Mouse (Mus musculus): ENCODE measurements around the gene Olfr329-ps. TPM values are rescaled to one million over a fixed set of nuclear protein-coding genes. Genes with fewer than 3 reads are reported as not detected.

The Olfr329-ps gene
- polyA plus RNA-seq (2014; fragmentation: Illumina TruSeq; extraction: RNeasy Lipid Tissue Mini Kit (QIAGEN cat#74804); ENCODE audit: low read depth, low replicate concordance) = not detected

GRCm38 (mm10) chr11:58546322-58546721, at the start of gene Olfr329-ps:
Gene Olfr329-ps, minus strand, starts transcription at chr11:58546422.

GRCm38 (mm10) chr11:58594814-58595213, 48.6 kb upstream of the Olfr329-ps start, which contains the start of gene Olfr324:
Gene Olfr324, plus strand, starts transcription at chr11:58595114.

GRCm38 (mm10) chr11:58577430-58577829, 31.2 kb upstream of the Olfr329-ps start, which contains the start of gene Olfr325:
Gene Olfr325, plus strand, starts transcription at chr11:58577730.

GRCm38 (mm10) chr11:58570405-58570804, 24.2 kb upstream of the Olfr329-ps start, which contains the start of gene Olfr224:
Gene Olfr224, minus strand, starts transcription at chr11:58570553.

GRCm38 (mm10) chr11:58555536-58555935, 9.3 kb upstream of the Olfr329-ps start, which contains the start of gene Olfr328:
Gene Olfr328, minus strand, starts transcription at chr11:58555636.

GRCm38 (mm10) chr11:58534736-58535135, 11.5 kb downstream of the Olfr329-ps start, which contains the start of gene Olfr330:
Gene Olfr330, minus strand, starts transcription at chr11:58534836.

GRCm38 (mm10) chr11:58502472-58502871, 43.8 kb downstream of the Olfr329-ps start, which contains the start of gene Olfr331:
Gene Olfr331, minus strand, starts transcription at chr11:58502572.

GRCm38 (mm10) chr11:58492455-58492854, 53.8 kb downstream of the Olfr329-ps start, which contains the start of gene Olfr332:
Gene Olfr332, minus strand, starts transcription at chr11:58492555.

Other genes starting within 250 kb of the Olfr329-ps start
- gene Zfp692, start 239.4 kb downstream of the Olfr329-ps start, polyA plus RNA-seq (2014; fragmentation: Illumina TruSeq; extraction: RNeasy Lipid Tissue Mini Kit (QIAGEN cat#74804); ENCODE audit: low read depth, low replicate concordance) = 1.6 TPM
- gene Zfp672, start 216.1 kb downstream of the Olfr329-ps start, polyA plus RNA-seq (2014; fragmentation: Illumina TruSeq; extraction: RNeasy Lipid Tissue Mini Kit (QIAGEN cat#74804); ENCODE audit: low read depth, low replicate concordance) = 30.7 TPM
- gene Sh3bp5l, start 215.7 kb downstream of the Olfr329-ps start, polyA plus RNA-seq (2014; fragmentation: Illumina TruSeq; extraction: RNeasy Lipid Tissue Mini Kit (QIAGEN cat#74804); ENCODE audit: low read depth, low replicate concordance) = 0.93 TPM
- gene Lypd8, start 167.4 kb downstream of the Olfr329-ps start, polyA plus RNA-seq (2014; fragmentation: Illumina TruSeq; extraction: RNeasy Lipid Tissue Mini Kit (QIAGEN cat#74804); ENCODE audit: low read depth, low replicate concordance) = not detected
- not detected for gene 1810065E05Rik, start 125.3 kb downstream of the Olfr329-ps start, polyA plus RNA-seq (2014; fragmentation: Illumina TruSeq; extraction: RNeasy Lipid Tissue Mini Kit (QIAGEN cat#74804); ENCODE audit: low read depth, low replicate concordance)
- not detected for gene Gm12253, start 113.9 kb downstream of the Olfr329-ps start, polyA plus RNA-seq (2014; fragmentation: Illumina TruSeq; extraction: RNeasy Lipid Tissue Mini Kit (QIAGEN cat#74804); ENCODE audit: low read depth, low replicate concordance)
- not detected for gene Lypd9, start 93.5 kb downstream of the Olfr329-ps start, polyA plus RNA-seq (2014; fragmentation: Illumina TruSeq; extraction: RNeasy Lipid Tissue Mini Kit (QIAGEN cat#74804); ENCODE audit: low read depth, low replicate concordance)
- not detected for gene Olfr30, start 84.2 kb downstream of the Olfr329-ps start, polyA plus RNA-seq (2014; fragmentation: Illumina TruSeq; extraction: RNeasy Lipid Tissue Mini Kit (QIAGEN cat#74804); ENCODE audit: low read depth, low replicate concordance)
- gene Olfr332, start 53.9 kb downstream of the Olfr329-ps start, polyA plus RNA-seq (2014; fragmentation: Illumina TruSeq; extraction: RNeasy Lipid Tissue Mini Kit (QIAGEN cat#74804); ENCODE audit: low read depth, low replicate concordance) = not detected
- not detected for gene Olfr331, start 43.9 kb downstream of the Olfr329-ps start, polyA plus RNA-seq (2014; fragmentation: Illumina TruSeq; extraction: RNeasy Lipid Tissue Mini Kit (QIAGEN cat#74804); ENCODE audit: low read depth, low replicate concordance)
- gene Olfr330, start 11.6 kb downstream of the Olfr329-ps start, polyA plus RNA-seq (2014; fragmentation: Illumina TruSeq; extraction: RNeasy Lipid Tissue Mini Kit (QIAGEN cat#74804); ENCODE audit: low read depth, low replicate concordance) = not detected
- gene Olfr328, start 9.2 kb upstream of the Olfr329-ps start, polyA plus RNA-seq (2014; fragmentation: Illumina TruSeq; extraction: RNeasy Lipid Tissue Mini Kit (QIAGEN cat#74804); ENCODE audit: low read depth, low replicate concordance) = not detected
- not detected for gene Olfr224, start 24.1 kb upstream of the Olfr329-ps start, polyA plus RNA-seq (2014; fragmentation: Illumina TruSeq; extraction: RNeasy Lipid Tissue Mini Kit (QIAGEN cat#74804); ENCODE audit: low read depth, low replicate concordance)
- gene Olfr325, start 31.3 kb upstream of the Olfr329-ps start, polyA plus RNA-seq (2014; fragmentation: Illumina TruSeq; extraction: RNeasy Lipid Tissue Mini Kit (QIAGEN cat#74804); ENCODE audit: low read depth, low replicate concordance) = not detected
- not detected for gene Olfr324, start 48.7 kb upstream of the Olfr329-ps start, polyA plus RNA-seq (2014; fragmentation: Illumina TruSeq; extraction: RNeasy Lipid Tissue Mini Kit (QIAGEN cat#74804); ENCODE audit: low read depth, low replicate concordance)
- gene 2210407C18Rik, start 69.7 kb upstream of the Olfr329-ps start, polyA plus RNA-seq (2014; fragmentation: Illumina TruSeq; extraction: RNeasy Lipid Tissue Mini Kit (QIAGEN cat#74804); ENCODE audit: low read depth, low replicate concordance) = not detected
- gene Olfr323, start 84.1 kb upstream of the Olfr329-ps start, polyA plus RNA-seq (2014; fragmentation: Illumina TruSeq; extraction: RNeasy Lipid Tissue Mini Kit (QIAGEN cat#74804); ENCODE audit: low read depth, low replicate concordance) = not detected
- not detected for gene Trim58, start 94.0 kb upstream of the Olfr329-ps start, polyA plus RNA-seq (2014; fragmentation: Illumina TruSeq; extraction: RNeasy Lipid Tissue Mini Kit (QIAGEN cat#74804); ENCODE audit: low read depth, low replicate concordance)
- not detected for gene Olfr322, start 112.4 kb upstream of the Olfr329-ps start, polyA plus RNA-seq (2014; fragmentation: Illumina TruSeq; extraction: RNeasy Lipid Tissue Mini Kit (QIAGEN cat#74804); ENCODE audit: low read depth, low replicate concordance)
- not detected for gene Olfr320, start 134.7 kb upstream of the Olfr329-ps start, polyA plus RNA-seq (2014; fragmentation: Illumina TruSeq; extraction: RNeasy Lipid Tissue Mini Kit (QIAGEN cat#74804); ENCODE audit: low read depth, low replicate concordance)
- gene Olfr319, start 152.7 kb upstream of the Olfr329-ps start, polyA plus RNA-seq (2014; fragmentation: Illumina TruSeq; extraction: RNeasy Lipid Tissue Mini Kit (QIAGEN cat#74804); ENCODE audit: low read depth, low replicate concordance) = not detected
- not detected for gene Olfr318, start 177.6 kb upstream of the Olfr329-ps start, polyA plus RNA-seq (2014; fragmentation: Illumina TruSeq; extraction: RNeasy Lipid Tissue Mini Kit (QIAGEN cat#74804); ENCODE audit: low read depth, low replicate concordance)
- gene Olfr317, start 192.8 kb upstream of the Olfr329-ps start, polyA plus RNA-seq (2014; fragmentation: Illumina TruSeq; extraction: RNeasy Lipid Tissue Mini Kit (QIAGEN cat#74804); ENCODE audit: low read depth, low replicate concordance) = not detected
- gene Olfr316, start 206.3 kb upstream of the Olfr329-ps start, polyA plus RNA-seq (2014; fragmentation: Illumina TruSeq; extraction: RNeasy Lipid Tissue Mini Kit (QIAGEN cat#74804); ENCODE audit: low read depth, low replicate concordance) = not detected
- not detected for gene Olfr315, start 226.8 kb upstream of the Olfr329-ps start, polyA plus RNA-seq (2014; fragmentation: Illumina TruSeq; extraction: RNeasy Lipid Tissue Mini Kit (QIAGEN cat#74804); ENCODE audit: low read depth, low replicate concordance)
- not detected for gene Olfr314, start 236.5 kb upstream of the Olfr329-ps start, polyA plus RNA-seq (2014; fragmentation: Illumina TruSeq; extraction: RNeasy Lipid Tissue Mini Kit (QIAGEN cat#74804); ENCODE audit: low read depth, low replicate concordance)

Measured in liver, adult 10 weeks (tissue).